In genomic region chr15:97773961-97774370, GRCm38 (mm10) we compare ENCODE assay signal across 11 mouse cellular contexts. TPM values are rescaled to one million over a fixed set of nuclear protein-coding genes. Genes with fewer than 3 reads are reported as not detected.
DNase-seq lines count a peak whose midpoint lies in the region; ATAC-seq and TF ChIP-seq lines count a peak whose summit lies in the region.
"Had no signal": no experiment of that assay in that cellular context is flagged by ENCODE, and none has a peak within 500 bp of the region (broad histone marks: within the 10 kb centered on the region; RNA-seq: fewer than 3 reads in every experiment).

No protein-coding gene starts in this region.

- DNase-seq in forebrain, embryonic 14.5 days (ENCODE audit: low spot score): no peak
- no peak for DNase-seq in heart, postnatal 0 days (ENCODE audit: low spot score)
- no peak for DNase-seq in limb, embryonic 10.5 days (ENCODE audit: low spot score)
- peak; percentile 65 for DNase-seq in lung, postnatal 25 days (ENCODE audit: low spot score)
- no peak for DNase-seq in T-cell, adult 2 months (ENCODE audit: low spot score)
- DNase-seq in cerebellum, adult 2 months: no peak
- DNase-seq in cerebellum, adult 18-20 months: no peak
- DNase-seq: gastrocnemius, postnatal 10 days; midbrain, embryonic 14.5 days had no signal

- no peak for TF ChIP-seq EP300 in heart, postnatal 0 days (IDR thresholded peaks at IDR 0.05; ENCODE audit: low read depth)

- H3K27ac ChIP-seq in forebrain, embryonic 15.5 days (replicated peaks): 0 out of 2 replicates have a peak overlapping the region, but pooled peaks have one; percentile 11
- no peak overlapping the region for H3K27ac ChIP-seq in forebrain, embryonic 14.5 days (ENCODE audit: low read depth, low read length)
- peak overlapping the region; percentile 89 for H3K27ac ChIP-seq in heart, postnatal 0 days (ENCODE audit: low read depth)
- peak overlapping the region; percentile 74 for H3K27ac ChIP-seq in limb, embryonic 10.5 days
- no peak overlapping the region for H3K27ac ChIP-seq in cerebellum, adult 2 months (ENCODE audit: insufficient read depth, low read length)

- H3K9ac ChIP-seq in forebrain, embryonic 15.5 days (replicated peaks): no peak overlapping the region
- H3K9ac ChIP-seq in forebrain, embryonic 14.5 days (ENCODE audit: low read length): no peak overlapping the region
- H3K9ac ChIP-seq in heart, postnatal 0 days (replicated peaks; ENCODE audit: low read depth, low read length): no peak overlapping the region

- 0 out of 2 replicates have a peak, but pooled peaks cover 6% of the 10 kb centered on the region for H3K4me1 ChIP-seq in forebrain, embryonic 15.5 days
- no peaks in the 10 kb centered on the region for H3K4me1 ChIP-seq in forebrain, embryonic 14.5 days (ENCODE audit: control insufficient read depth, insufficient read depth, low read length)
- peaks cover 34% of the 10 kb centered on the region for H3K4me1 ChIP-seq in heart, postnatal 0 days (ENCODE audit: control insufficient read depth, insufficient read depth)
- H3K4me1 ChIP-seq in limb, embryonic 10.5 days: peaks cover 38% of the 10 kb centered on the region
- no peaks in the 10 kb centered on the region for H3K4me1 ChIP-seq in cerebellum, adult 2 months (ENCODE audit: control insufficient read depth, insufficient read depth, low read length)

- H3K9me3 ChIP-seq in forebrain, embryonic 15.5 days: no peaks in the 10 kb centered on the region
- H3K9me3 ChIP-seq in forebrain, embryonic 14.5 days (replicated peaks; ENCODE audit: control insufficient read depth, low read length): no peaks in the 10 kb centered on the region
- no peaks in the 10 kb centered on the region for H3K9me3 ChIP-seq in heart, postnatal 0 days (replicated peaks; ENCODE audit: control insufficient read depth, low read length)
- no peaks in the 10 kb centered on the region for H3K9me3 ChIP-seq in limb, embryonic 10.5 days (replicated peaks)

- no peak for TF ChIP-seq CTCF in heart, postnatal 0 days (IDR thresholded peaks at IDR 0.05; ENCODE audit: low read depth)
- TF ChIP-seq CTCF in cerebellum, adult 2 months (IDR thresholded peaks at IDR 0.05; ENCODE audit: borderline replicate concordance, insufficient read depth, low read depth, low read length): no peak

- no peak for TF ChIP-seq POLR2A in cerebellum, adult 2 months (IDR thresholded peaks at IDR 0.05; ENCODE audit: borderline replicate concordance, insufficient read depth, low read length)

- 72% methylated on average over 5 of the region's 5 CpGs for WGBS in forebrain, embryonic 15.5 days
- WGBS in forebrain, embryonic 14.5 days: 68% methylated on average over 5 of the region's 5 CpGs
- WGBS in heart, postnatal 0 days: 34% methylated on average over 5 of the region's 5 CpGs
- WGBS in limb, embryonic 10.5 days: 69% methylated on average over 5 of the region's 5 CpGs
- WGBS in cerebellum, adult 2 months: 57% methylated on average over 5 of the region's 5 CpGs

- ATAC-seq in forebrain, embryonic 15.5 days (replicated peaks): no peak
- no peak for ATAC-seq in forebrain, embryonic 14.5 days
- ATAC-seq in heart, postnatal 0 days (ENCODE audit: insufficient read depth, low read depth): peak; percentile 6; the same call in 1 of the 2 replicates
- ATAC-seq: CD4-positive, CD25-positive, alpha-beta regulatory T cell, adult 4 months had no signal

- H3K4me2 ChIP-seq in forebrain, embryonic 15.5 days (replicated peaks): no peak overlapping the region
- no peak overlapping the region for H3K4me2 ChIP-seq in forebrain, embryonic 14.5 days (ENCODE audit: low read length)
- H3K4me2 ChIP-seq in heart, postnatal 0 days (ENCODE audit: low read depth, low read length): no peak overlapping the region

- H3K27me3 ChIP-seq in forebrain, embryonic 15.5 days: peaks cover 8% of the 10 kb centered on the region; the same call in 1 of the 2 replicates
- 0 out of 2 replicates have a peak, but pooled peaks cover 11% of the 10 kb centered on the region for H3K27me3 ChIP-seq in forebrain, embryonic 14.5 days (replicated peaks; ENCODE audit: control insufficient read depth, insufficient read depth, low read length)
- no peaks in the 10 kb centered on the region for H3K27me3 ChIP-seq in heart, postnatal 0 days (ENCODE audit: control insufficient read depth, insufficient read depth, low read length)
- H3K27me3 ChIP-seq in limb, embryonic 10.5 days (ENCODE audit: low read depth, poor library complexity, severe bottlenecking): peaks cover 36% of the 10 kb centered on the region
- H3K27me3 ChIP-seq in cerebellum, adult 2 months (ENCODE audit: control insufficient read depth, insufficient read depth, low read length): no peaks in the 10 kb centered on the region

- no peaks in the 10 kb centered on the region for H3K36me3 ChIP-seq in forebrain, embryonic 15.5 days
- no peaks in the 10 kb centered on the region for H3K36me3 ChIP-seq in forebrain, embryonic 14.5 days (ENCODE audit: control insufficient read depth, insufficient read depth, low read length)
- H3K36me3 ChIP-seq in heart, postnatal 0 days (replicated peaks; ENCODE audit: control insufficient read depth, insufficient read depth, low read length): no peaks in the 10 kb centered on the region
- no peaks in the 10 kb centered on the region for H3K36me3 ChIP-seq in limb, embryonic 10.5 days

- no peak overlapping the region for H3K4me3 ChIP-seq in forebrain, embryonic 15.5 days
- H3K4me3 ChIP-seq in forebrain, embryonic 14.5 days (ENCODE audit: low read depth, low read length): no peak overlapping the region
- no peak overlapping the region for H3K4me3 ChIP-seq in heart, postnatal 0 days (ENCODE audit: low read depth, low read length)
- no peak overlapping the region for H3K4me3 ChIP-seq in limb, embryonic 10.5 days
- H3K4me3 ChIP-seq in cerebellum, adult 2 months (replicated peaks; ENCODE audit: insufficient read depth, low read depth, low read length): no peak overlapping the region

RNA-seq across cellular contexts. Expression of gene Slc48a1, which starts 4.4 kb away (rescaled TPM):
- 64.9 and 66.6 TPM in 2 replicates for polyA plus RNA-seq in forebrain, embryonic 15.5 days (2015; fragmentation: Nextera tagmentation; extraction: Ambion mirVana)
- polyA plus RNA-seq in forebrain, embryonic 14.5 days (2014; fragmentation: Nextera tagmentation; extraction: Ambion mirVana): 65.4 and 69.1 TPM in 2 replicates
- 56.5 and 76.1 TPM in 2 replicates for total RNA-seq in heart, postnatal 0 days (2014; rRNA removed; ENCODE audit: low replicate concordance)
- 90.9 and 92.1 TPM in 2 replicates for polyA plus RNA-seq in heart, postnatal 0 days (2015; fragmentation: Nextera tagmentation; extraction: Ambion mirVana)
- 17.0 and 23.5 TPM in 2 replicates for polyA plus RNA-seq in limb, embryonic 10.5 days (2016; fragmentation: Nextera tagmentation; extraction: Ambion mirVana)
- polyA plus RNA-seq in cerebellum, adult 2 months (2012; rRNA removed): 129 and 133 TPM in 2 replicates

RNA-seq across cellular contexts. Expression of gene Rapgef3, which starts 6.2 kb away (rescaled TPM):
- polyA plus RNA-seq in forebrain, embryonic 15.5 days (2015; fragmentation: Nextera tagmentation; extraction: Ambion mirVana): 8.6 and 9.0 TPM in 2 replicates
- polyA plus RNA-seq in forebrain, embryonic 14.5 days (2014; fragmentation: Nextera tagmentation; extraction: Ambion mirVana): 4.9 and 6.4 TPM in 2 replicates
- total RNA-seq in heart, postnatal 0 days (2014; rRNA removed; ENCODE audit: low replicate concordance): 51.6 and 57.8 TPM in 2 replicates
- polyA plus RNA-seq in heart, postnatal 0 days (2015; fragmentation: Nextera tagmentation; extraction: Ambion mirVana): 15.5 and 17.6 TPM in 2 replicates
- polyA plus RNA-seq in limb, embryonic 10.5 days (2016; fragmentation: Nextera tagmentation; extraction: Ambion mirVana): 6.4 and 6.7 TPM in 2 replicates
- polyA plus RNA-seq in cerebellum, adult 2 months (2012; rRNA removed): 35.0 and 36.5 TPM in 2 replicates

RNA-seq across cellular contexts. Expression of gene Endou, which starts 42.8 kb away (rescaled TPM):
- polyA plus RNA-seq in forebrain, embryonic 15.5 days (2015; fragmentation: Nextera tagmentation; extraction: Ambion mirVana): 0.22 TPM in 1 of 2 replicates, not detected in the other
- 0.11 and 0.14 TPM in 2 replicates for polyA plus RNA-seq in forebrain, embryonic 14.5 days (2014; fragmentation: Nextera tagmentation; extraction: Ambion mirVana)
- total RNA-seq in heart, postnatal 0 days (2014; rRNA removed; ENCODE audit: low replicate concordance): 0.95 and 1.3 TPM in 2 replicates
- 5.1 and 5.6 TPM in 2 replicates for polyA plus RNA-seq in heart, postnatal 0 days (2015; fragmentation: Nextera tagmentation; extraction: Ambion mirVana)
- 0.16 and 0.26 TPM in 2 replicates for polyA plus RNA-seq in limb, embryonic 10.5 days (2016; fragmentation: Nextera tagmentation; extraction: Ambion mirVana)
- 1.7 and 1.8 TPM in 2 replicates for polyA plus RNA-seq in cerebellum, adult 2 months (2012; rRNA removed)

Comparison
In these comparisons a context has a peak if more than half of its experiments do, and no peak if none do; other contexts are left out.
1. H3K27ac ChIP-seq: peak in forebrain, embryonic 15.5 days (single experiment), heart, postnatal 0 days (single experiment) and limb, embryonic 10.5 days (single experiment); none in forebrain, embryonic 14.5 days (single experiment) and cerebellum, adult 2 months (single experiment).